Mouse (Mus musculus): ENCODE measurements around the gene Ropn1l.

The Ropn1l gene

DNA sequence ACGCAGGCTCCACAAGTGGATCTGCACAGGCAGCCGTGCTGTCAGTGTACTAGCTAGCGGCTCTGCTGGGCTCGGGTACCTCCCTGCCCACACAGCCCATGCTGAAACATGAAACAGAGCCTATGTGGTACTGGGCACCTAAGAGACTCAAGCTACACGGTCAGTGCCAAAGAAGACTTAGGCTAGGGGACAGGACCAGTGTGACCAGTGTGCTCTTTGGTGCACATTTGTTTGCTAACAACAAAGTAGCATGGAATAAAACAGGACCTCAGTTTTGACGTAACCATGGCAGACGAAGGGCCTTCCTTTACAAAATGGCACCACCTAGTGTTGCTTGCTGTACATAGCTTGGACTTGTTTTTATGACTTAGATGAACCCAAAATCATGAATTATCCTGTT is 6.4 kb downstream of the Ropn1l start:
- DNase-seq (ENCODE audit: low read depth, low spot score) = peak; percentile 84

DNA sequence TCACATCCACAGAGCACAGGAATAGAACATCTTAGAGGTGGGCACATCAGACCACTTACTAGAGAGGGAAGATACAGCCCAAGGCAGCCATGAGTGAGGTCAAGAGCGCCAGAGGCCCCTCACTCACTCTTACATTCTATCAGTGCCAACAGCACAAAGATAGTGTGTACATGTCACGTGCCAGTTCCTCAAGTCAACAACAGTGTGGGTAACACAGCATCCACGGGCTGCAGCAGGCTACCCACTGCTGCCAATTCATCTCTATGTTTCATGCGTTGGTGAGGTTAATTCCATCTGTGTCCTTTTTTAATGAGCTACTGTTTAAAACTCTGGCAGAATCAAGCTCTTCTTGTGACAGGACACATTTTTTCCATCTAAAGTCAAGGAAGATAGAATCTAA is 10.8 kb downstream of the Ropn1l start:
- no peak for DNase-seq (ENCODE audit: low read depth, low spot score)

DNA sequence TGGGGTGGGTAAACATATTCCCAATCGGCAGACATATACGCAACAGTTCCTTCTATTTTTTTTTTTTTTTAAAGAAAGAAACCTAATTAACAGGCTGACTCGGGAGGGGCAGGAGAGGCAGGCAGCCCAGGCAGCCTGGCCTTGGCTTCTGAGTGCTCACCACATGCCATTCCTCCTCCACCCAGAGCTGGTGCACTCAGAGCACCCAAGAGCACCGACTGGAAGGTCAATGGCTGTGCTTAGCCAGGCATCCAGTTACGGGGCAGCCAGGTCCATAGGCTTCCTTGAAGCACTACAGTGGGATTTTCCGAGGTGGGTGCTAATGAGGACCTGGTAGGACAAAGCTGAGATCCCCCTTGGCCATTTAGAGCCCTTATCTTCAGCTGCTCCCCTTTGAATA is 11.5 kb downstream of the Ropn1l start:
- DNase-seq (ENCODE audit: low read depth, low spot score) = no peak

DNA sequence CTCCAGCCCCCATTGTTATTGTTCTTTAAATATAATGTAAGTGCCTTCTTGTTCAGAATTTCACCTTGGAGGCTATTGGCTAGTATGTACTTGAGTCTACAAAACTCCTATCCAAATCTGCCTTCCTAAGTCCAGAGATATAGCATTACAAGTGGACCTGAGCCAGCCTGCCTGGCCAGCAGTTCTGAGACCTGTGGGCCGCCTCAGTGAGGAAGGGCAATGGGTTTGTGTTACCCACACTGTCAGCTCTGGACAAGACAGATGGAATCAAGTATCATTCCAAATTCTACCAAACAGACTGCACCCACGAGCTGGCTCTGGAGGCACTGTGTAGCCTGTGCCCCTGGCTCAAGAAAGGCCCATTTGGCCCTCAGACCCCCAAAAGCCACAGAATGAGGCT is 16.7 kb downstream of the Ropn1l start:
- no peak for DNase-seq (ENCODE audit: low read depth, low spot score)

DNA sequence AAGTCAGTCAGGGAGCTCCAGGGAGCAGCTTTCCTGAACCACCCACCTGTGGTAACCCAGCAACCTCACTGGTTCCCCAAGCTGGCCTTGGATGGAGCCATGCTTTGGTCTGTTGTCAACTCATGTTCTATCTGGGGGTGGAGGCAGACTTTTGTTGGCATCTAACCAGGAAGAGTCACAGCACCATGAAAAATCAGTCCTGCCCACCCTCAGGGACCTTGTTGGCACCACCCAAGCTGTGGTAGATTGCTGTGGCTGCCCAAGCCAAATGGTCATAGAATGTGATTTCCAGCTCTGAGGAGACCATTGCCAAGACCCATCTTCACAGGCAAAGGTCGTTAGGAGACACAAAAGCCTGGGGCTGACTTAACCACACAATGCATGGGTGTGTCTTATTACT is 17.5 kb downstream of the Ropn1l start:
- DNase-seq (ENCODE audit: low read depth, low spot score) = no peak

DNA sequence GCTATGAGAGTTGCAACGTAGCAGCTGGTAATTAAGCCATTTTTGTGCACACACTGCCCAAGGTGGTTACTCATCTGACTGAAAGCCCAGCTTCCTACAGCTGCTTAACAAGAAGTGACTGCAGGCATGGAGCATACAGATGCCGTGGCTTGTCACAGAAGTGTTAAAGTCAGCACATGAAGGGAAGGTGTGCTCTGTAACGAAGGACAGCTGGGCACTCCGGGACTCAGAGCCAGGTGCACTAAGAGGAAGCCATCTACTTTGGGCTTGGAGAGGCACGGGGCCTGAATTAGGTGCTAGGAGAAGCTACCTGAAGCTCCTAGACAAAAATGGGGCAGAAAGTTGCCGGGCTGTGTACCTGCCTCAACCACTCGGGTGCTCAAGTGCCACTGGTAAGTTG is 19.8 kb downstream of the Ropn1l start:
- DNase-seq (ENCODE audit: low read depth, low spot score) = no peak

DNA sequence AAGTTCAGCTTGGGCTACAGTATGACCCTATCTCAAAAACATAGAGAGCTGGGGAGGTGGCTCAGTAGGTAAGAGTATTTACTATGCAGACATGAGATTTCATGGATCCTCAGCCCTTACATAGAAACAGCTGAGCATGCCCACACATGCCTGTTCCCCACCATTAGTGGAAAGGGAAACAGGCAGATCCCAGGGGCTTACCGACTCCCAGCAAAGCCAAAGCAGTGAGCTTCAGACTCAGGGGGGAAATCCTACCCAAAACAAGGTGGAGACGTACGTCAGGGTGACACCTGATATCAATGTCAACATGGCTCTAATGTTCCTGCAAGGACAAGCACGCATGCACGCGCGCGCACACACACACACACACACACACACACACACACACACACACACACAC is 21.7 kb downstream of the Ropn1l start:
- no peak for DNase-seq (ENCODE audit: low read depth, low spot score)

DNA sequence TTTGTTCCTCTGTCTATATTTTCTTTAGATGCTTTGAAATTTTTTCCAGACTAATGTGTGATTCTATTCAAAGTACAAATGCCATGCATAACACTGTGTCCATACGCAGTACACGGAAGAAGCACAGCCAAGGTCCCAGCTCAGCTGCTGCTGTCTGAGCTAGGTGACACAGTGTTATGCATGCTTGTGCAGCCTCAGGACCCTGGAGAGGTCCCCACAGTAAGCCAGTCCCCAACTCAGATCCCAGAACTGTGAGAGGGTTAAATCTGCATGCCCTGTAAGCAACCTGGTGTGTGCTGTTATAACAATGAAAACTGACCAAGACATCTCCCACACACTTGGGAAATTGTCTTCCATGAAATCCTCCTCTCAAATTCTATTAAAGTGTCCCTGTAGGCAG is 23.5 kb downstream of the Ropn1l start:
- no peak for DNase-seq (ENCODE audit: low read depth, low spot score)

DNA sequence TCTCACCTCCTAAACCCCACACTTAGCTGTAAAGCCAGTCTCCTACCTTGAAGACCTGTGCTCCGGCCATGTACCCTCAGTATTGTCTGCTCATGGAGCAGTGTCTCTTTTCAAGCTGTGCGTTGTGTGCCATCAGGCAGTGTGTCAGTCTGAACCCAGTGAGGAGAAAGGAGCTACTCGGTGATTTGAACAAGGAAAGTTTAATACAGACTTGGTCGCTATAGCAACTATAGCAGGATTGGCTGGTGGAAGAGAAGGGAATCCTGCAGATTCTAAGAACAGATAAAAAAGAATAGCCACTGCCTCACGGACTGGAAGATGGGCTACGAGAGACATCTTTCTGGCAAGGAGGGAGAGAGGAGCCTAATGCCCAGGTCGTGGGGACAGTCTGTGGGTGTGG is 24.1 kb downstream of the Ropn1l start:
- no peak for DNase-seq (ENCODE audit: low read depth, low spot score)

DNA sequence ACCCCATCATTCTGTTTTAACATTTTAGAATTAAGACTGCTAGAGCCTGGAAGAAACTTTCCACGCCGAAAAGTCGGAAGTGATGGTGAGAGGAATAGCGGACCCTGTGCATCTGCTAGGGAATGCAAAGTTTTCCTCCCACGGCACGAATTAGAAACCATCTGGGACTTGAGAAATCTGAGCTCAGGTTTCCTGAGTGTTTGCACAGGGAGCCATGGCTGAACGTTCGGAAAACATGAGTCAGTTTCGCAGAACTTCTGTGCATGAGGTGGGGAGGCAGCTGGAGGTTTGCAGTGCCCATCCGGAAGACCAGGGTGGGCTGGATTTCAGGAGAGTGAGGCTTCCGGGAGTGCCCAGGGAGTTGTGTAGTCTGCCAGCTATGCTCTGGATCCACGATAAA is 25.0 kb downstream of the Ropn1l start:
- DNase-seq (ENCODE audit: low read depth, low spot score) = peak; percentile 91

DNA sequence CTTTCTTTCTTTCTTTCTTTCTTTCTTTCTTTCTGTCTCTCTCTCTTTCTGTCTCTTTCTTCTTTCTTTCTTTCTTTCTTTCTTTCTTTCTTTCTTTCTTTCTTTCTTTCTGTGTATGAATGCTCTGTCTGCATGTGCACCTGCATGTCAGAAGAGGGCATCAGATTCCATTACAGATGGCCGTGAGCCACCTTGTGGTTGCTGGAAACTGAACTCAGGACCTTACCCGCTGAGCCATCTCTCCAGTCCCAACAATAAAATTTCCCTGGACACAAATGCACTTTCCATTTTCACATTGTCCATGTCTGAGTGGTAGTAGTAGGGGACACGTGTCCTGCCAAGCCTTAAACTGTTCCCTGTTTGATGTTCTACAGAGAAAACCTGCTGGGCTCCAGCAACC is 26.1 kb downstream of the Ropn1l start:
- no peak for DNase-seq (ENCODE audit: low read depth, low spot score)

DNA sequence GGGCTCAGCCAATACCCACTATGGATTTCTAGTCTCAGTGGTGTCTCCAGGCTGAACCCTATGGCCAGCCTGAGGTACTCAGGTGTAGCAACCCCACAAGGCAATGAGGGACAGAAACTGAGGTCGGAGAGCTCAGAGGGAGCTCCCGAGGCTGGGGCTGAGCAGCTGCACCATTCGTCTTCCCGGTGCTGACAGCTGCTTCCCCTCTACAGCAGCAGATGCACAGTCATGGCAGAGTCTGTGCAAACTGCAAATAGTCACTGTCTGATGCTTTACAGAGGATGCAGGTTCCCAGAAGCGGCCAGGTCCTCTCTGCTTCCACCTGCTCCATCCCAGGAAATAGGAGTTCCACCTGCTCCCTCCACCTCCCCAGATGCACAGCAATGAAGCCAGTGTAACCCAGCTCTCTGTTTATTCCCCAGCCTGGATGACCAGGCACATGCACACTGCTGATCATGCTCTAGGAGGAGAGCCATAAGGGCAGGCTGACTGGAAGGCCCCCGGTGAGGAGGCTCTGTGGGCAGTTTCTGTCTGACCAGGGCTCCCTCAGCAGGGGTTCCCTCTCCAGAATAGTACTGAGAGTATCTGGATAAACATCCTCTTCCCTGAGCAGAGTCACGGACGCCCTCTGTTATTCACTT is 27.4 kb downstream of the Ropn1l start:
- DNase-seq (ENCODE audit: low read depth, low spot score) = no peak

DNA sequence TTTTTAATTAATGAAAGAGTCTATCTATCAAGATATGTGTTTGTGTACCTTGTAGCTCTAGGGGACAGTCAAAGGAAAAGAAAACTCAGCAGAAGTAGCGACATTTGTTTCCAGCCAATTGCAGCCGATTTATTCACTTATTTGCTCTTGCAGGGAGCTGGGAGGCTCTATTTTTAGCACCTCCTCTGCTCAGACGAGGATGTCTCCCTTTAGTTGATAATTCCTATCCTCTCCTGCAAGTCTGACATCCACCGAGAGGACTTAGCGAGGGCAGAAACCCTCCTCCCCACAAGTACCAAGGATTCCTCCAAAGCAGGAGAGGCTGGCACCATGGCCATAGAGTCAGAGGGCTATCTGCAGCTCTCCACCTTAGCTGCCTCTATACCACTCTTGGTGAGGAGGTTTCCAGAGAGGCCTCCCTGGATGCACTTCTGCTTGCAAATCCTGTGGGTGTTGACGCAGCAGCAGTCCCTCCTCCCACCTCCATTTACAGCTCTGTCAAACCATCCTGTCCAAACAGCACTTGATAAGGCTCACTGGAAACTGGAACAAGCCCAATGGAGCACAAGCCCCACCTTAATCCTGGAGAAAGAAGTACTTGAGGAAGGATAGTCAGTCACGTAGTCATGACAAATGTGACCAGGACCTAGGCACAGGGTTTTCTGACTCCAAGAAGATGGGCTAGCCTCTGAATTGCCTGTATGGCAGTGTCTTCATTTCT is 30.7 kb downstream of the Ropn1l start:
- DNase-seq (ENCODE audit: low read depth, low spot score) = peak; percentile 81

DNA sequence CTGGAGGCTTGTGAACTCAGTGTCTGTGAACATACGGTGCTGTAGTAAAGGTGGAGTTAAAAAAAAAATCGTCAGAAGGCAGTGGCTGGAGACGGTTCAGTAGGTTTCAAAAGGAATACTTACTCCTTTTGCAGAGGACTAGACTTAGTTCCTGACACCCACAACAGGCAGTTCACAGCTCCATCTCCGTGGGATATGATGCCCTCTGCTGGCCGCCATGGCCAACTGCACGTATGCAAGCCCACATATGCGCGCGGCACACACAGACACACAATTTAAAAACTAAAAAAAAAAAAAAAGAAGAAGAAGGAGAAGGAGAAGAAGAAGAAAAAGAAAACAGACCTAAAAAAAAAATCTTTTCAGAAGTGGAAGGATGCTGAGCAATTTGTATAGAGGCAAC is 34.5 kb downstream of the Ropn1l start:
- DNase-seq (ENCODE audit: low read depth, low spot score) = no peak

DNA sequence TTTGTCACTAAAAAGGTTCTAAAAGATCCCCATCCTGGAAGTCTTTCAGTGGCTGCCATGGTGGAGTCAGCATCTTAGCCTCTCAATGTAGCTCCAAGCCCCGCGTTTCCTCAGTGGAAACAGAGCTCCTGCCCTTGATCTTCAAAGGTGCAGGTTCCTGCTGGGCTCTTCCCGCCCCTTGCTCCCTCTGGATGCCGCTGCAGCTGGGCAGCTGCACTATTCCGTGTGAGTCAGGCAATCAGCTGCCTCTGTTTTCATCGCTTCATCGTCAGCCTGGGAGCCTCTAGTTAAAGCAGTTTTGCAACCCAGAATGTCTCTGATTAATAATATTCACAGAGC is 34.9 kb downstream of the Ropn1l start:
- DNase-seq (ENCODE audit: low read depth, low spot score) = no peak

DNA sequence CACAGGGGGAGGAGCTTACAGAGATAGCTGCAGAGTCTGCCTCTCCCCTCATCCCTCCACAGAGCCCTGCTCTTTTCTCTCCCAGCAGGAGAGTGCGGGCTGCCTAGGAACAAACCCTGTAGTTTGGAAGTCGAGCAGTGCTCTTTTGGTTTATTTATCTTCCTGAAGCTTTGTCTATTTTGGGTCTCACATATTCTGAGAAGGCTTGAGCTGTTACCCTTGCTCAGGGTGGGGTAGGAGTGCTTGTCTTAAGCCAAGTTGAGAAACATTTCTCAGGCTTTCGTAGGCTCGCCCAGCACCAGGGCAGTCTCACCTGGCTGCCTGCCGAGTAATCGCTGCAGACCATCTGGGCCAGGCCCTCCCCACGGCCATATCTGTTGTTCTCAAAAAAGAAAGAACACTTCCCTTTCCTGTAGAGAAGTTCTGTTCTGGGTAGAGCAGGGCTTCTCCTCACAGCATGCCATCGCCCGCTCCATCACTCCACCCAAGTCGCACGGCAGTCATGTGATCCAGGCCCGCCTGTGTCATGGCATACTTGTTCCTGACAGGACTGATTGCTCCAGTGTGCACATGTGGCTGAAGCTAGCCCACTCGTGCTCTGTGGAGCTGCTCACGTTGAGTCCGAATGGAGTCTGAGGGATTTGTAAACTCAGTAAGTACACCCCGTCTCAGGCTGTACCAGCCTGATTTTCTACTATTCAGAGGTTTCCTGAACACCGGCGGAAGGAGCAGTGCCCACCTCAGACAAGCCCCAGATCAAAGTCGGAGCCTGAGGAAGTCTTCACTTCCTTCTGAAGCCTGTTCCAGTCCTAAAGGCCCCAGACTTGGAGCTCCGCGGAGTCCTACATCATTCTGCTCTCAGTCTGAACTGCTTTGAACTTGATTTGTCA is 35.5 kb downstream of the Ropn1l start:
- DNase-seq (ENCODE audit: low read depth, low spot score) = peak; percentile 89

DNA sequence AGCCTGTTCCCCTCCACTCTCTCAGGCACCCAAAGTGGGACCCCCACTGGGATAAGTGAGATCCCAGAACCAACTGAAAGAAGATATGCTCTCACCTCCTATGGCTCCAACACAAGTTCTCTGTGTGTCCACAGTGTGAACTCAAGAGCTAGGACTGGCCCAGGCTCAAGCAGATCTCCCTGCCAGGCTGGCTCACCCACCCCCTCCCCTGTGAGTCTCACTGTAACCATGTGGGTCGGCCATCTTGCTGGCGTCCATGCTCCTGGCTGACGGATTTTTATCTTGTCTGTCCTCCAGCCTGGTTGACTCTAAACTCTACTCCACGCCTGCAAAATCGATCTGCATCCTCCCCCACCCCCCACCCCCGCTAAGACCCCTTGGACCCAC is 36.1 kb downstream of the Ropn1l start:
- no peak for DNase-seq (ENCODE audit: low read depth, low spot score)

DNA sequence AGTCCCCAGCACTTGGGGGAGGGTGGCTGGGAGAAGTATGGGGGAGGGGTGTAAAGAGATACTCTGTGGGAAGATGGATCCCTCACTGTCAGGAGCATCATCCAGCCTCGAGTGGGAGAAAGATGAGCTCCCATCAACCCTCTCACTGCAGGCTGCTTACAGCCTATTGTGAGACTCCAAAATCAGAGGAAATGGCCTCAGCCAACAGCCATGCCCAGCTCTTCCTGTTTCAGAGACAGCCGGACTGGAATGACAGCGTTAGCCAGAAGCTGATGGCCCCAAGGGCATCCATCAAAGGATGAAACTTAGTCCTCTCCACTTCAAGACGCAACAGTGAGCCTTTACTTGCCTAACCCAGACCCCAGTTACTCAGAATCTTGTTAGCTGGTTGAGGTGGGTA is 38.4 kb downstream of the Ropn1l start:
- no peak for DNase-seq (ENCODE audit: low read depth, low spot score)

DNA sequence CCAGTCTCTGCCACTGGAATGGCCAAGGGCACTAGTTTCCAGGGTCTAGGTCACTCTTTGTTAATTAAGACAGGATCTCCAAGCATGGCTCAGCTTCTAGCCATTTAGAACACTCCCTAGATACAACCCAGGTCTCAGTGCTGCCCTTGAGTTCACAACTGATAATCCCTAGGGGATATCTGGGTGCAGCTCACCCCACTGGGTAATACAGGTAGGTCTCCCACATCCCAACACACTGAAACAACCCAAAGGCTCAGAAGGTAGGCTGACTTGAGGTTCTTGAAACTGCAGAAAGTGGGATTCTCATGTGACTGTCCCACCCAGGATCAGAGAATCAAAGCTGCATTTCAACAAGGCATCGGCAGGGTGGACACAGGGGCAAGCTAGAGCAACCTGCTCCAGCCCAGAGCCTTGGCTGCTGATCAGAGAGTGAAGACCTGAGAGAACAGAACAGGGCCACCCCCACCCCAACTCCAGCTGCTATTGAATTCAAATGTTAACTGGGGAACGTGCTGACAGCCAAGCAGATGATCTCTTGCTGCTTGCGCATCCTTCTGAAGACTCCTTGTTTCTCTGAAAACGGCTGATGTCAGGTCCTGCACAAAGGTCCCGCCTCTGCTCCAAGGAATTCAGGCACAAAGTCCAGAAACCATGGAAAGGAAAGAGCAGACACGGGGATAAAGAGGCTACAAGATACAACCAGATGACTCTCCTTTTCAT is 39.2 kb downstream of the Ropn1l start:
- no peak for DNase-seq (ENCODE audit: low read depth, low spot score)

DNA sequence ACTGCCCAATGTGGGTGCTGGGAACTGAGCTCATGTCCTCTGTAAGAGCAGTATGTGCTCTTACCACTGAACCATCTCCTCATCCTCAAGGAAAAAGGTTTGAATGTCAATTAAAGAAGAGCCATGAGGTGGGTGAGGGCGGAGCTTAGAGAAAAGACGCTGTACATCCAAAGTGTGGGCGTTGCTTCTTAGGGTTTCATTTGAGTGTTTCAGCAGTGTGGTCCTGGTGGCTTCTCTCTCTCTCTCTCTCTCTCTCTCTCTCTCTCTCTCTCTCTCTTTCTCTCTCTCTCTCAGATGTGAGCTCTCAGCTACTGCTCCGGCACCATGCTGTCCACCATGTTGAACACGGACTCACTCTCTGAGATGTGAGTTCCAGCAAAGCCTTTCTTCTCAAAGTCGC is 39.9 kb downstream of the Ropn1l start:
- no peak for DNase-seq (ENCODE audit: low read depth, low spot score)

DNA sequence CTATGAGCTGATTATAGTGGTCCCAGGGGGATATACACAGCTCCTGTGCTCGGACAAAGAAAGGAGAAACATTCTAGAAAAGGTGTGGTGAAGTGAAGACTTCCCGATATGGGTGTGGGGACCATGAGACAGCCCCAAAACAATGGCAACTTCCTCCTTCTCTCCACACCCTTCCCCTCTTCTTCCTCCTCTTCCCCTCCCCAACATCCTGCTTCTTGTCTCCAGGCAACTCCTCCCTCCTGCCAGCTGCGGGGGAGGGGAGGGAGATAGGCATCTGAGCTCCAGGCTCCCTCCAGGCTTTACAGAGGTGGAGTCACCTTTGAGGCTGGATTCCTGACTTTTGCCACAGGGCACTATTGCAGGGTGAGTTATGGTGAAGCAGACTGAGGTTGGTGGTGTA is 40.6 kb downstream of the Ropn1l start:
- no peak for DNase-seq (ENCODE audit: low read depth, low spot score)

DNA sequence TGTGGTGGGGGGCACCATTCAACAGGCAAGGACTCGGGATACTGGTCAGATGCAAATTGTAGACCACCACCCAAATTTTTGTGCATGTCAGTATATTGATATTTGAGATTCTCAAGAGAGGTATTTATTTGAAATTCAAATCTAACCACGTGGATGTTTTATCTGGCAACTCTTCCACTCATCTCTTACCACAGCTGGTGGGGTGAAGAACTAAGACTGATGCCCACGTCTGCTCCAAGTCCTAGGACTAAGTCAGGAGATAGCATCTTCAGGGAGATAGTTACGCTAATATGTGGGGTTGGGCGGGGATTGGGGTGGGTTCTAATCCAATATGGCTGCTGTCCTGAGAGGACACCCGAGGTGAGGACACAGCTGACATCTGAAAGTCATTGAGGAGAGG is 41.1 kb downstream of the Ropn1l start:
- no peak for DNase-seq (ENCODE audit: low read depth, low spot score)

Data from telencephalon, adult 2 months (tissue).